Mouse (Mus musculus) embryonic facial prominence, embryonic 15.5 days (tissue): Measurements from ENCODE around the gene Slc7a5. TPM values are rescaled to one million over a fixed set of nuclear protein-coding genes. Genes with fewer than 3 reads are reported as not detected.

Experiments used
- ATAC-seq: fragments of 200-750 bp; cut with Nextera tagmentation; 2 replicates; pipeline ENCODE4 v1.8.0; 2017; ENCODE audit warnings: low read depth, moderate TSS enrichment; ENCODE audit not compliant: insufficient number of reproducible peaks, low FRiP score, low TSS enrichment
- H3K27ac ChIP-seq: fragments of 300-500 bp; sonication (generic); replicated peaks from 2 replicates; pipeline ENCODE4 v1.5.1; 2015; ENCODE audit warnings: mild to moderate bottlenecking, inconsistent platforms
- H3K27me3 ChIP-seq: fragments of 300-500 bp; sonication (generic); 2 replicates; pipeline ENCODE4 v1.6.1; 2015; ENCODE audit warnings: inconsistent platforms
- H3K36me3 ChIP-seq: fragments of 300-500 bp; sonication (generic); 2 replicates; pipeline ENCODE4 v1.6.1; 2015; ENCODE audit warnings: mild to moderate bottlenecking, inconsistent platforms
- H3K4me1 ChIP-seq: fragments of 300-500 bp; sonication (generic); 2 replicates; pipeline ENCODE4 v1.6.1; 2015; ENCODE audit warnings: inconsistent platforms
- H3K4me2 ChIP-seq: fragments of 300-500 bp; sonication (generic); replicated peaks from 2 replicates; pipeline ENCODE4 v1.6.1; 2015; ENCODE audit warnings: mild to moderate bottlenecking, inconsistent platforms
- H3K4me3 ChIP-seq: fragments of 300-500 bp; sonication (generic); replicated peaks from 2 replicates; pipeline ENCODE4 v1.5.1; 2015; ENCODE audit warnings: mild to moderate bottlenecking, inconsistent platforms
- H3K9ac ChIP-seq: fragments of 300-500 bp; sonication (generic); 2 replicates; pipeline ENCODE4 v1.6.1; 2015; ENCODE audit warnings: inconsistent platforms
- H3K9me3 ChIP-seq: fragments of 300-500 bp; sonication (generic); replicated peaks from 2 replicates; pipeline ENCODE4 v1.6.1; 2016; ENCODE audit warnings: inconsistent platforms
- WGBS: fragments of 180-500 bp; shearing (Covaris S2); methylation state at CpG from one replicate; pipeline ENCODE4 v1.1.7; 2015; 5-methylcytosine and 5-hydroxymethylcytosine counted together
- polyA plus RNA-seq: library from polyadenylated mRNA; unstranded; fragments of >200 nt; fragmentation: Nextera tagmentation; extraction: Ambion mirVana; gene quantifications from 2 replicates; pipeline ENCODE4 v1.2.1, GENCODE M21; 2015

The Slc7a5 gene
- polyA plus RNA-seq, 1 experiment from 2014 or later = 31.9 TPM

DNA sequence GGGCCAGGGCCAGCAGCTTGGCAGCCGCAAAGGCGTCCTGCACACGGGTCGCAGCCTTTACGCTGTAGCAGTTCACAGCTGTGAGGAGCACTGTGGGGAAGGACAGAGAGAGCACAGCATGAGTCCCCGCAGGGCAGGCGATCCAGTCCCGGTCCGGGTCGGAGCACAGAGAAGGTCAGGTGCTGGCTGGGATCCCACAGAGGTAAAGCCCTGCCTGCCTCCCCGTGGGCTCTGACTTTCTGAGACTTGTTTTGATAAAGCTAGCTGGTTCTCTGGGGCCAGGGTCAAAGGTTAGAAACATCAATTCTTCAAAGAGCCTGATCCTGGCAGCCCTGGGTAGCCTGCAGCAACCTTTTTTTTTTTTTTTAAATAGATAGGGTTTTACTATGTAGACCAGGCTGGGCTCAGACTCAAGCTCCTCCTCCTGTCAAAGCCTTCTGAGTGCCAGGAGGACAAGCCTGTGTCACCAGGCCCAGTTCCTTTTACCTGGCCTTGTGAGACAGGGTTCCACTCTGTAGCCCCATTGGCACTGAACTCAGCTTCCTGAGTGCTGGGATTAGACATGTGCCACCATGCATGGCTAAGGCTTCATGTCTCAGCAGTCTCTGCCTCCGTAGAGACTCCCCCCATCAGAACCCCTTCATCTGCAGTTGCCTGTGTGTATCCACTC lies 10.9 kb downstream of the Slc7a5 start:
- no peak for ATAC-seq
- H3K4me1 ChIP-seq = peaks cover 44% of the 10 kb centered on the region
- 48% methylated on average over 12 of the region's 12 CpGs for WGBS
- no peaks in the 10 kb centered on the region for H3K9me3 ChIP-seq
- no peak overlapping the region for H3K27ac ChIP-seq
- H3K36me3 ChIP-seq = 0 out of 2 replicates have a peak, but pooled peaks cover 10% of the 10 kb centered on the region
- no peak overlapping the region for H3K4me3 ChIP-seq
- H3K27me3 ChIP-seq = no peaks in the 10 kb centered on the region
- H3K4me2 ChIP-seq = no peak overlapping the region
- H3K9ac ChIP-seq = no peak overlapping the region

DNA sequence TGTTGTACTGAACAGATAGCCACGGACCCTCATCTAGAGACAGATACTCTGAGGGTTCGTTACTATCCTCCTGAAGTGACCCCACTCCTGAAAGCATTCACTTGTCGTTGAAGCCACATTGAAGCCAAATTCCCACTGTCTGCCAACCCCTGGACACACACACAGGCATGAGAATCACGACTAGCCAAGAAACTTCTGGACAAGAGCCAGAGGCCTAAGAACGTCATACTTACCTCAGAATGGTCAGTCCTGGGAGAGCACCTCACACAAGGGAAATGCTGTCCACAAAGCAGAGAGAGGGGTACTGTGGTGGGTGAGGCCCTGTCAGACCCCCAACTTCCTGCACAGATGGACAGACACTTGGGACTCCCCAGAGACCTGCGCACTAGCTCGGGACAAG lies 11.6 kb downstream of the Slc7a5 start:
- Histone ChIP-seq H3K36me3 (0 out of 2 replicates have a peak, but pooled peaks cover 10% of the 10 kb centered on the region), H3K4me3 (no peak overlapping the region), H3K27me3 (no peaks in the 10 kb centered on the region), H3K4me2 (no peak overlapping the region), H3K9ac (no peak overlapping the region), H3K4me1 (peaks cover 37% of the 10 kb centered on the region), H3K9me3 (no peaks in the 10 kb centered on the region), H3K27ac (no peak overlapping the region)
- 71% methylated on average over 7 of the region's 7 CpGs for WGBS
- ATAC-seq = no peak

DNA sequence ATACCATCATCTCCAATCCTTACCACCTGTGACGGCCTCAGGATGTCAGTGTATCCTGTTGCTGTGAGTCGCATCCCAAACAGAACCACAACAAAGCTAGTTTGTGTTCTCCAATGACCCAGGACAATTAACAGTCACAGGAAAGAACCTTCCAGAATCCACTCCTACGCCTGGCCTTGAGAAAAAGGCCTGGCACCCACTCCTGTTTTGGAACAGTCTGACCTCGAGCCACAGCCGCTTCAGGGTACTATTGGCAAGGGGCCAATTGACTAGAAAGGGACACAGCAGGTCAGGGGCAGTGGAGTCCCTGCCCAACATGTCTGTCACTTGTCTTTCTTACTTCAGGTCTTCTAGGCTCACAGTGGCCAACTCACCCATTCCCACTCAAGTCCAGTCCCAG lies 14.6 kb downstream of the Slc7a5 start:
- no peak for ATAC-seq
- H3K4me3 ChIP-seq = no peak overlapping the region
- H3K9ac ChIP-seq = no peak overlapping the region
- 78% methylated on average over 5 of the region's 5 CpGs for WGBS
- peaks cover 16% of the 10 kb centered on the region; the same call in 1 of the 2 replicates for H3K36me3 ChIP-seq
- no peaks in the 10 kb centered on the region for H3K9me3 ChIP-seq
- no peak overlapping the region for H3K27ac ChIP-seq
- peaks cover 19% of the 10 kb centered on the region for H3K4me1 ChIP-seq
- no peaks in the 10 kb centered on the region for H3K27me3 ChIP-seq
- H3K4me2 ChIP-seq = no peak overlapping the region

- no peaks in the 10 kb centered on the region for H3K27me3 ChIP-seq
- no peaks in the 10 kb centered on the region for H3K9me3 ChIP-seq
- no peak overlapping the region for H3K4me3 ChIP-seq
- H3K4me2 ChIP-seq = no peak overlapping the region
- H3K4me1 ChIP-seq = no peaks in the 10 kb centered on the region
- no peak overlapping the region for H3K9ac ChIP-seq
- H3K36me3 ChIP-seq = peaks cover 31% of the 10 kb centered on the region
- H3K27ac ChIP-seq = no peak overlapping the region
- ATAC-seq = no peak
- 76% methylated on average over 15 of the region's 15 CpGs for WGBS
Measured at GRCm38 (mm10) chr8:121889810-121890785, 17.4 kb downstream of the Slc7a5 start.

DNA sequence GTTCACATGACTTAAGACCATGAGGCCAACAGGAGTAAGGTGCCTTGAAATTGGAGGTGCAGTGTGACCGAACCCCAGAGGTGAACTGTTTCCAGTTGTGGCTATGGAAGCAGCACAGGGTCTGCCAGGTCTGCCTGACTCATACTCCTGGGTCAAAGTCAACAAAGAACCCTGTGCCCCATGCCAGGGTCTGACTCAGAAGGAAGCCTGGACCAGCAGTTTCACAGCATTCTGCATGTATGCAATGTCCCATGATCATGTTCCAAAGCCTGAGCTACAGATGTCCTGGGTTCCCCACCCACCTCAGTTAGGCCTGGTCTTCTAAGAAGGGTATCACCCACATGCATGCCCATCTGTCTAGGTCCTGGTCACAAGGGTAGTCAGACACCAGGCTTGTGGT lies 18.2 kb downstream of the Slc7a5 start:
- WGBS = 90% methylated on average over 1 of the region's 1 CpGs
- H3K27me3 ChIP-seq = no peaks in the 10 kb centered on the region
- no peaks in the 10 kb centered on the region for H3K9me3 ChIP-seq
- no peaks in the 10 kb centered on the region for H3K4me1 ChIP-seq
- H3K27ac ChIP-seq = no peak overlapping the region
- no peak overlapping the region for H3K4me3 ChIP-seq
- no peak overlapping the region for H3K4me2 ChIP-seq
- H3K9ac ChIP-seq = no peak overlapping the region
- peaks cover 38% of the 10 kb centered on the region for H3K36me3 ChIP-seq
- no peak for ATAC-seq

DNA sequence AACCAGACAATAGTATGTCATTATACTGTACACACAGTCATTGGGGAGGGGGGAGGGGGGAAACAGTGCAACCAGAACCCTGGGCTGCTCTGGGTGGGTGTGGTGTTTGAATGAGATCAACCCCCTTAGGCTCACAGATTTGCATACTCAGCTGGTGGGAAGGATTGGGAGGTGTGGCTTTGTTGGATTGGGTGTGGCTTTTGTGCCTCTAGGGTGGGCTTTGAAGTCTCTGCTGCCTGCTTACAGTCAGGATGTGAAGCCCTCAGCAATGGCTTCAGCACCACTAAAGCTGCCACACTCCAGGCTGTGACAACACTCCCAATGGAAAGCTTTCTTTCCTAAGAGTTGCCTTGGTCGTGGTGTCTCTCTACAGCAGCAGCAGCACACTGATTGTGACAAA lies 19.9 kb downstream of the Slc7a5 start:
- Histone ChIP-seq H3K27me3 (no peaks in the 10 kb centered on the region), H3K36me3 (peaks cover 53% of the 10 kb centered on the region), H3K4me3 (no peak overlapping the region), H3K9ac (no peak overlapping the region), H3K9me3 (no peaks in the 10 kb centered on the region), H3K4me2 (no peak overlapping the region), H3K27ac (no peak overlapping the region), H3K4me1 (no peaks in the 10 kb centered on the region)
- no peak for ATAC-seq
- WGBS = 84% methylated on average over 1 of the region's 1 CpGs

- H3K36me3 ChIP-seq = peaks cover 58% of the 10 kb centered on the region
- no peak overlapping the region for H3K27ac ChIP-seq
- no peaks in the 10 kb centered on the region for H3K9me3 ChIP-seq
- no peak overlapping the region for H3K4me3 ChIP-seq
- no peak for ATAC-seq
- H3K4me2 ChIP-seq = no peak overlapping the region
- H3K27me3 ChIP-seq = no peaks in the 10 kb centered on the region
- 88% methylated on average over 6 of the region's 6 CpGs for WGBS
- no peak overlapping the region for H3K9ac ChIP-seq
- peaks cover 5% of the 10 kb centered on the region; the same call in 1 of the 2 replicates for H3K4me1 ChIP-seq
Measured at GRCm38 (mm10) chr8:121885433-121885832, 22.1 kb downstream of the Slc7a5 start.

GRCm38 (mm10) chr8:121885001-121885400 lies 22.5 kb downstream of the Slc7a5 start:
- WGBS = 93% methylated on average over 9 of the region's 9 CpGs

GRCm38 (mm10) chr8:121884181-121884580 lies 23.3 kb downstream of the Slc7a5 start:
- no peaks in the 10 kb centered on the region for H3K9me3 ChIP-seq
- no peak overlapping the region for H3K9ac ChIP-seq
- no peaks in the 10 kb centered on the region for H3K27me3 ChIP-seq
- 76% methylated on average over 3 of the region's 3 CpGs for WGBS
- no peak overlapping the region for H3K27ac ChIP-seq
- ATAC-seq = no peak
- peaks cover 58% of the 10 kb centered on the region for H3K36me3 ChIP-seq
- H3K4me1 ChIP-seq = peaks cover 6% of the 10 kb centered on the region; the same call in 1 of the 2 replicates
- H3K4me2 ChIP-seq = no peak overlapping the region
- no peak overlapping the region for H3K4me3 ChIP-seq

More at GRCm38 (mm10) chr8:121885001-121885400, 22.5 kb downstream of the Slc7a5 start:
- H3K27ac ChIP-seq = no peak overlapping the region
- no peak for ATAC-seq
- no peaks in the 10 kb centered on the region for H3K9me3 ChIP-seq
- H3K9ac ChIP-seq = no peak overlapping the region
- H3K36me3 ChIP-seq = peaks cover 58% of the 10 kb centered on the region
- H3K27me3 ChIP-seq = no peaks in the 10 kb centered on the region
- peaks cover 6% of the 10 kb centered on the region; the same call in 1 of the 2 replicates for H3K4me1 ChIP-seq
- no peak overlapping the region for H3K4me2 ChIP-seq
- H3K4me3 ChIP-seq = no peak overlapping the region

- Histone ChIP-seq H3K9me3 (no peaks in the 10 kb centered on the region), H3K4me2 (no peak overlapping the region), H3K36me3 (peaks cover 44% of the 10 kb centered on the region), H3K27ac (no peak overlapping the region), H3K4me3 (no peak overlapping the region), H3K4me1 (peaks cover 6% of the 10 kb centered on the region; the same call in 1 of the 2 replicates), H3K27me3 (no peaks in the 10 kb centered on the region), H3K9ac (no peak overlapping the region)
- no peak for ATAC-seq
- WGBS = 85% methylated on average over 5 of the region's 5 CpGs
Measured at GRCm38 (mm10) chr8:121881921-121882320, 25.6 kb downstream of the Slc7a5 start.

DNA sequence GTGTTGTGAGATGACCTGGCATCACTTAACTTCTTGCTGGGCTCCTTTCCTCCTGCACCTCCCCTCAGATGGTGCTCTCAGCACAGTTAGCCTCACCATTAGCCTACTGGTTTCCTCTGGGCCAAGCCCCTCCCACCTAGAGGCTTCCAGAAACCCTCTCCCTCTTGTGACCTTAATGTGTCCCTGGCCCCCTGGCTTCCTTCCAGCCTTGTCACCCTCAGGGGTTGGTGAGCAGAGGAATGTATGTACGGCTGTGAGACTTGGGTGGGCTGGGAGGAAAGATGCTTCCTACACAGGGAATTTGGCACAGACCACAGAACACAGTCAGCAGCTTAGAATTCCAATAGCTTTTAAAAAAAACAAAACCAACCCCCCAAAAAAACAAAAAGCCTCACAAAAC lies 26.7 kb downstream of the Slc7a5 start:
- peaks cover 33% of the 10 kb centered on the region for H3K36me3 ChIP-seq
- H3K4me2 ChIP-seq = no peak overlapping the region
- no peak for ATAC-seq
- peaks cover 7% of the 10 kb centered on the region; the same call in 1 of the 2 replicates for H3K4me1 ChIP-seq
- no peak overlapping the region for H3K9ac ChIP-seq
- no peak overlapping the region for H3K27ac ChIP-seq
- no peaks in the 10 kb centered on the region for H3K27me3 ChIP-seq
- no peaks in the 10 kb centered on the region for H3K9me3 ChIP-seq
- WGBS = 13% methylated on average over 1 of the region's 1 CpGs
- H3K4me3 ChIP-seq = no peak overlapping the region
